Mouse (Mus musculus): Measurements from ENCODE around the gene Tpk1. TPM values are rescaled to one million over a fixed set of nuclear protein-coding genes. Genes with fewer than 3 reads are reported as not detected.
A peak's percentile ranks its signal among the peaks of the same experiment; 100 is the strongest.
"Not testable (repeated sequence)": the region's sequence is repeated elsewhere in the genome, so short reads cannot be mapped to it uniquely, and the experiment has no call there.

Tpk1 gene
- total RNA-seq, 2 experiments from 2014 or later, result 3.0 to 7.0 TPM

GRCm38 (mm10) chr6:43528996-43529395 lies 137.1 kb downstream of the Tpk1 start:
- ATAC-seq (ENCODE audit: poor library complexity, severe bottlenecking), result no peak

GRCm38 (mm10) chr6:43525028-43525427 lies 141.1 kb downstream of the Tpk1 start:
- no peak for ATAC-seq (ENCODE audit: poor library complexity, severe bottlenecking)

GRCm38 (mm10) chr6:43522046-43522445 lies 144.0 kb downstream of the Tpk1 start:
- ATAC-seq (ENCODE audit: poor library complexity, severe bottlenecking), result no peak

GRCm38 (mm10) chr6:43520218-43520617 lies 145.9 kb downstream of the Tpk1 start:
- no peak for ATAC-seq (ENCODE audit: poor library complexity, severe bottlenecking)

- no peak for ATAC-seq (ENCODE audit: poor library complexity, severe bottlenecking)
Measured at GRCm38 (mm10) chr6:43518378-43518777, 147.7 kb downstream of the Tpk1 start.

- ATAC-seq (ENCODE audit: poor library complexity, severe bottlenecking), result no peak
Measured at GRCm38 (mm10) chr6:43517316-43517655, 148.8 kb downstream of the Tpk1 start.

GRCm38 (mm10) chr6:43516593-43517315 lies 149.3 kb downstream of the Tpk1 start:
- no peak for ATAC-seq (ENCODE audit: poor library complexity, severe bottlenecking)

- ATAC-seq (ENCODE audit: poor library complexity, severe bottlenecking), result not testable (repeated sequence)
Measured at GRCm38 (mm10) chr6:43506686-43507385, 159.2 kb downstream of the Tpk1 start.

- no peak for ATAC-seq (ENCODE audit: poor library complexity, severe bottlenecking)
Measured at GRCm38 (mm10) chr6:43504609-43505230, 161.4 kb downstream of the Tpk1 start.

GRCm38 (mm10) chr6:43492367-43492766 lies 173.7 kb downstream of the Tpk1 start:
- ATAC-seq (ENCODE audit: poor library complexity, severe bottlenecking), result no peak

- no peak for ATAC-seq (ENCODE audit: poor library complexity, severe bottlenecking)
Measured at GRCm38 (mm10) chr6:43486691-43487090, 179.4 kb downstream of the Tpk1 start.

- no peak for ATAC-seq (ENCODE audit: poor library complexity, severe bottlenecking)
Measured at GRCm38 (mm10) chr6:43480687-43481086, 185.4 kb downstream of the Tpk1 start.

- ATAC-seq (ENCODE audit: poor library complexity, severe bottlenecking), result no peak
Measured at GRCm38 (mm10) chr6:43478810-43479209, 187.3 kb downstream of the Tpk1 start.

- ATAC-seq (ENCODE audit: poor library complexity, severe bottlenecking), result no peak
Measured at GRCm38 (mm10) chr6:43476406-43476805, 189.7 kb downstream of the Tpk1 start.

- ATAC-seq (ENCODE audit: poor library complexity, severe bottlenecking), result no peak
Measured at GRCm38 (mm10) chr6:43475921-43476320, 190.2 kb downstream of the Tpk1 start.

GRCm38 (mm10) chr6:43471556-43471955 lies 194.5 kb downstream of the Tpk1 start:
- ATAC-seq (ENCODE audit: poor library complexity, severe bottlenecking), result no peak

GRCm38 (mm10) chr6:43468821-43469594 lies 197.1 kb downstream of the Tpk1 start:
- no peak for ATAC-seq (ENCODE audit: poor library complexity, severe bottlenecking)

GRCm38 (mm10) chr6:43462849-43463369 lies 203.2 kb downstream of the Tpk1 start:
- ATAC-seq (ENCODE audit: poor library complexity, severe bottlenecking), result no peak

GRCm38 (mm10) chr6:43462189-43462848 lies 203.8 kb downstream of the Tpk1 start:
- ATAC-seq (ENCODE audit: poor library complexity, severe bottlenecking), result peak; percentile 92

- ATAC-seq (ENCODE audit: poor library complexity, severe bottlenecking), result no peak
Measured at GRCm38 (mm10) chr6:43459082-43459481, 207.0 kb downstream of the Tpk1 start.

Measured in megakaryocyte, adult 5-6 weeks (primary cell).